Mouse (Mus musculus): ENCODE results near the gene Fam76b. TPM values are rescaled to one million over a fixed set of nuclear protein-coding genes. Genes with fewer than 3 reads are reported as not detected.

The Fam76b gene
- total and polyA plus RNA-seq, 3 experiments = 27.9 to 43.8 (median 39.2) TPM

DNA sequence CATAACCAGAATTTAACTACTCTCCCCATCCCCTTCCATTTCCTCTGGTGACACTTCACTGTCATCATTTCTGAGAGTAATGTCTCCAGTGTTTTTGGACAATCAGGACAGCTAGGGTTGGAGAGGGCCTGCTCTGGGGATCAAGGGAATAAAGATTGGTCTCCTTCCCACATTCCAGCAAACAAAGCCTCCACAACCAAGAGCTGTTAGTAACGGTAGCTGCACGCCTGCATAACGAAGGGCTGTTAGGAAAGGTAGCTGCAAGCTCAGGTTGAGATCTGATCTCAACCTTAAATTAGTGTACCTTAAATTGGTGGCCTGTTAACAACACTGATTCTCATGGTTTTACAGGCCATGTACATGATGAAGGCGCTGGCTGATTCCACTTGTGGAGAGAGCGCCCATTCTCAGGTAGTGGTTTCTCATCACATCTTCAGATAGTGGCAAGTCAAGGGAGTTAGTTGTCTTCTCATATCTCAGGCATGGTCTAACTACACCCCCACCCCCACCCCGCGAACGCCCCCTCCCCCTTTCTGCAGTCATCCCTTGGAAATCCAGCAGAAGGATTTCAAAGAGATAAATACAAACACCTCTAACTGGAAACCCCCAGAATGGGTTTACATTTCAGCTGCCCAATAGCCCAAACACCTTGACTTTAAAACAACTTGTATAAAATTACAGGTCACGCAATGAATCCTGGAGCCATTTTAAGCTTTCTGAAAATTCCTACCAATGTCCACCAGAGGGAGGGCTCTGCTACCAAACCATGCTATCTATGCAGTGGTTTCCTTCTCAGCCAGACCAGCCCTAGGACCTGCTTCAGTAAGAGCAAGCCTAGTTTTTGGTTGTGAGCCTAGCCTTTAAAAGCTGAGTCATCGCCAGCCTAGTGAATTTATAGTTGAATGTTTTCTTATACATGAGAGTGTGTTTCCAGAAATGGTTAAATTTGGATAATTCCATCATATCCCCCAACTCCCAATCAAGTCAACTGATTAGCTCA is 21.3 kb downstream of the Fam76b start (continued):
- TF ChIP-seq BHLHE40 (IDR thresholded peaks at IDR 0.05; ENCODE audit: borderline replicate concordance, low read depth, low read length) (no peak), ELF1 (IDR thresholded peaks at IDR 0.05; ENCODE audit: low read depth, low read length) (no peak), MYB (IDR thresholded peaks at IDR 0.05; ENCODE audit: low read depth, low read length) (no peak), ETS1 (IDR thresholded peaks at IDR 0.05; ENCODE audit: low read depth, low read length) (no peak)

DNA sequence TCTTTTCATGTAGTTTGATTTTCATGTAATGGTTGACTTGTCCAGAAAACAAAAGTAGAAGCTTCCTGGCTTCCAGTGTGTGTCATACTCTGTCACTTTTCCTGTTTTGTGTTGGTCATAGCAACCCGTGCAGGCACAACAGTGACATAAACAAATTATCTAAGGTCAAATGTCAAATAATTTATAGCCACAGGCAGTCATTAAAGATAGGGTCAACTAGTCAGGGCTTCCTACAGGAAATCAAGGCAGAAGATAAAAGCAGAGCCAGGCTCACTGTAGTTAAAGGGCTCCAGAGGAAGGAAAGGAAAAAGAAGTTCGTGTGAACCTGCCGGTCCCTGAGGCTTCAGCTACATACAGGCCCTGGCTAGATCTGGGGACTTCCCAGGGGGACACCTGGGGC is 26.4 kb downstream of the Fam76b start:
- no peak for DNase-seq (ENCODE audit: low read depth, low spot score)
- H3K27me3 ChIP-seq (ENCODE audit: control insufficient read depth in 1 of 2, insufficient read depth in 2 of 2, low read length in 2 of 2) = no peaks in the 10 kb centered on the region; a peak in 1 of 4 replicates
- H3K36me3 ChIP-seq (ENCODE audit: control insufficient read depth in 1 of 2, insufficient read depth in 2 of 2, low read length in 2 of 2) = peaks cover 0 to 3% of the 10 kb centered on the region in 2 experiments; a peak in 2 of 4 replicates
- H3K27ac ChIP-seq (ENCODE audit: control insufficient read depth, low read depth, low read length) = no peak overlapping the region
- no peaks in the 10 kb centered on the region for H3K4me1 ChIP-seq (ENCODE audit: control insufficient read depth in 1 of 2, insufficient read depth in 2 of 2, low read length in 2 of 2)
- TF ChIP-seq MYC (IDR thresholded peaks at IDR 0.05; ENCODE audit: low read depth, low read length) (no peak), HCFC1 (IDR thresholded peaks at IDR 0.05; ENCODE audit: low read depth, low read length) (no peak), ZKSCAN1 (IDR thresholded peaks at IDR 0.05; ENCODE audit: low read depth, low read length) (no peak), POLR2AphosphoS2 (IDR thresholded peaks at IDR 0.05; ENCODE audit: low read length) (no peak), NELFE (IDR thresholded peaks at IDR 0.05; ENCODE audit: low read depth, low read length) (no peak), MEF2A (IDR thresholded peaks at IDR 0.05; ENCODE audit: extremely low read depth, insufficient replicate concordance, low read depth, low read length, poor library complexity, severe bottlenecking) (no peak), RCOR1 (IDR thresholded peaks at IDR 0.05; ENCODE audit: low read depth, low read length) (no peak)
- H3K9ac ChIP-seq (ENCODE audit: control insufficient read depth, low read depth, low read length, poor library complexity, severe bottlenecking) = no peak overlapping the region
- H3K9me3 ChIP-seq (replicated peaks; ENCODE audit: insufficient read depth, low read length) = no peaks in the 10 kb centered on the region
- H3K79me2 ChIP-seq (ENCODE audit: control insufficient read depth, insufficient read depth, low read length, poor library complexity) = no peaks in the 10 kb centered on the region
- H3K4me3 ChIP-seq (ENCODE audit: control insufficient read depth in 1 of 2, insufficient read depth in 1 of 2, low read depth in 2 of 2, low read length in 2 of 2) = no peak overlapping the region

- no peaks in the 10 kb centered on the region for H3K4me1 ChIP-seq (ENCODE audit: control insufficient read depth in 1 of 2, insufficient read depth in 2 of 2, low read length in 2 of 2)
- no peaks in the 10 kb centered on the region for H3K36me3 ChIP-seq (ENCODE audit: control insufficient read depth in 1 of 2, insufficient read depth in 2 of 2, low read length in 2 of 2)
- no peak for TF ChIP-seq TCF12 (IDR thresholded peaks at IDR 0.05; ENCODE audit: low read depth, low read length)
- no peak for TF ChIP-seq BHLHE40 (IDR thresholded peaks at IDR 0.05; ENCODE audit: borderline replicate concordance, low read depth, low read length)
- TF ChIP-seq MAFK (IDR thresholded peaks at IDR 0.05; ENCODE audit: borderline replicate concordance, low read depth, low read length) = no peak
- TF ChIP-seq MEF2A (IDR thresholded peaks at IDR 0.05; ENCODE audit: extremely low read depth, insufficient replicate concordance, low read depth, low read length, poor library complexity, severe bottlenecking) = no peak
- TF ChIP-seq GABPA (IDR thresholded peaks at IDR 0.05; ENCODE audit: low read depth, low read length) = no peak
- no peak for TF ChIP-seq EP300 (IDR thresholded peaks at IDR 0.05; ENCODE audit: low read depth in 1 of 2, low read length in 2 of 2)
- no peak for TF ChIP-seq SIN3A (IDR thresholded peaks at IDR 0.05; ENCODE audit: low read length)
- no peak for TF ChIP-seq MYB (IDR thresholded peaks at IDR 0.05; ENCODE audit: low read depth, low read length)
- no peak for TF ChIP-seq TBP (IDR thresholded peaks at IDR 0.05; ENCODE audit: low read depth, low read length)
- no peak for TF ChIP-seq ZKSCAN1 (IDR thresholded peaks at IDR 0.05; ENCODE audit: low read depth, low read length)
- TF ChIP-seq NRF1 (IDR thresholded peaks at IDR 0.05; ENCODE audit: insufficient read depth, low read depth, low read length, poor library complexity, severe bottlenecking) = no peak
- no peak for TF ChIP-seq RAD21 (IDR thresholded peaks at IDR 0.05; ENCODE audit: low read depth, low read length)
- no peak for TF ChIP-seq MAX (IDR thresholded peaks at IDR 0.05; ENCODE audit: low read length)
- no peak for TF ChIP-seq MXI1 (IDR thresholded peaks at IDR 0.05; ENCODE audit: low read depth, low read length)
- no peak for TF ChIP-seq HCFC1 (IDR thresholded peaks at IDR 0.05; ENCODE audit: low read depth, low read length)
- no peak for TF ChIP-seq RCOR1 (IDR thresholded peaks at IDR 0.05; ENCODE audit: low read depth, low read length)
- no peak overlapping the region for H3K9ac ChIP-seq (ENCODE audit: control insufficient read depth, low read depth, low read length, poor library complexity, severe bottlenecking)
- H3K27me3 ChIP-seq (ENCODE audit: control insufficient read depth in 1 of 2, insufficient read depth in 2 of 2, low read length in 2 of 2) = peaks cover 3 to 5% of the 10 kb centered on the region in 2 experiments; a peak in 3 of 4 replicates
- DNase-seq (ENCODE audit: low read depth, low spot score) = no peak
- no peak overlapping the region for H3K4me3 ChIP-seq (ENCODE audit: control insufficient read depth in 1 of 2, insufficient read depth in 1 of 2, low read depth in 2 of 2, low read length in 2 of 2)
- no peaks in the 10 kb centered on the region for H3K9me3 ChIP-seq (replicated peaks; ENCODE audit: insufficient read depth, low read length)
- H3K79me2 ChIP-seq (ENCODE audit: control insufficient read depth, insufficient read depth, low read length, poor library complexity) = no peaks in the 10 kb centered on the region
- H3K27ac ChIP-seq (ENCODE audit: control insufficient read depth, low read depth, low read length) = no peak overlapping the region
Observed at GRCm38 (mm10) chr9:13856247-13856646, 28.7 kb downstream of the Fam76b start.

All from MEL (cell line).